Mouse (Mus musculus) heart, embryonic 14.5 days (tissue): ENCODE measurements around the gene Frg2f1. TPM values are rescaled to one million over a fixed set of nuclear protein-coding genes. Genes with fewer than 3 reads are reported as not detected.
A peak's percentile ranks its signal among the peaks of the same experiment; 100 is the strongest.

Experiments
- ATAC-seq: fragments of 200-750 bp; cut with Nextera tagmentation; 2 replicates; pipeline ENCODE4 v1.8.0; 2017; ENCODE audit warnings: low read depth, moderate TSS enrichment; ENCODE audit not compliant: insufficient number of reproducible peaks, insufficient read depth, low FRiP score
- H3K27ac ChIP-seq, 2 experiments: fragments of 200-500 bp in 1 of 2; fragments of 300-500 bp in 1 of 2; sonication (generic) in 1 of 2; replicated peaks in 1 of 2; 2 replicates each; pipeline ENCODE4 v1.5.1; 2012 to 2014; ENCODE audit warnings: low read depth in 2 of 2, low read length in 2 of 2, control low read depth in 1 of 2, mild to moderate bottlenecking in 1 of 2, mixed read lengths in 1 of 2; ENCODE audit not compliant: control insufficient read depth in 1 of 2, insufficient read depth in 1 of 2
- H3K27me3 ChIP-seq: fragments of 300-500 bp; sonication (generic); 2 replicates; pipeline ENCODE4 v1.6.1; 2014; ENCODE audit warnings: mild to moderate bottlenecking, low read length, control low read depth; ENCODE audit not compliant: control insufficient read depth, insufficient read depth
- H3K36me3 ChIP-seq: fragments of 300-500 bp; sonication (generic); 2 replicates; pipeline ENCODE4 v1.6.1; 2014; ENCODE audit warnings: mild to moderate bottlenecking, control low read depth, low read length, mixed read lengths; ENCODE audit not compliant: control insufficient read depth, insufficient read depth
- H3K4me1 ChIP-seq, 2 experiments: fragments of 200-500 bp in 1 of 2; fragments of 300-500 bp in 1 of 2; sonication (generic) in 1 of 2; 2 replicates each; pipeline ENCODE4 v1.6.1; 2012 to 2014; ENCODE audit warnings: low read length in 2 of 2, control low read depth in 1 of 2, mixed read lengths in 1 of 2; ENCODE audit not compliant: control insufficient read depth in 2 of 2, insufficient read depth in 2 of 2
- H3K4me2 ChIP-seq: fragments of 300-500 bp; sonication (generic); 2 replicates; pipeline ENCODE4 v1.6.1; 2014; ENCODE audit warnings: mild to moderate bottlenecking, low read length
- H3K4me3 ChIP-seq, 2 experiments: fragments of 200-500 bp in 1 of 2; fragments of 300-500 bp in 1 of 2; sonication (generic) in 1 of 2; 2 replicates each; pipeline ENCODE4 v1.5.1; 2012 to 2014; ENCODE audit warnings: low read length in 2 of 2, mild to moderate bottlenecking in 2 of 2, control low read depth in 1 of 2, low read depth in 1 of 2, moderate library complexity in 1 of 2; ENCODE audit not compliant: control insufficient read depth in 1 of 2, insufficient read depth in 1 of 2
- H3K9ac ChIP-seq: fragments of 300-500 bp; sonication (generic); 2 replicates; pipeline ENCODE4 v1.6.1; 2014; ENCODE audit warnings: mild to moderate bottlenecking, low read length
- H3K9me3 ChIP-seq: fragments of 300-500 bp; sonication (generic); 2 replicates; pipeline ENCODE4 v1.6.1; 2016; ENCODE audit warnings: low read length, control low read depth; ENCODE audit not compliant: control insufficient read depth
- WGBS: fragments of 180-500 bp; shearing (Covaris S2); extraction: QIAGEN DNeasy Blood & Tissue Kit; methylation state at CpG from one replicate; pipeline ENCODE4 v1.1.7; 2014; 5-methylcytosine and 5-hydroxymethylcytosine counted together
- polyA plus RNA-seq: library from polyadenylated mRNA; unstranded; fragments of >200 nt; fragmentation: Nextera tagmentation; extraction: Ambion mirVana; gene quantifications from 2 replicates; pipeline ENCODE4 v1.2.1, GENCODE M21; 2014

Gene Frg2f1
- 4.4 and 5.0 TPM in 2 replicates for polyA plus RNA-seq

GRCm38 (mm10) chr4:119539031-119539824 is at the start of gene Frg2f1:
Gene Frg2f1 (minus strand): TSS chr4:119539529.
- Histone ChIP-seq H3K4me1 (peaks cover 5 to 23% of the 10 kb centered on the region in 2 experiments), H3K27ac (peak within 1 kb of the TSS; percentile 98), H3K36me3 (no peaks in the 10 kb centered on the region), H3K9me3 (no peaks in the 10 kb centered on the region), H3K4me3 (peak within 1 kb of the TSS; percentile 67 to 91), H3K27me3 (no peaks in the 10 kb centered on the region), H3K9ac (peak within 1 kb of the TSS; percentile 86), H3K4me2 (peak within 1 kb of the TSS; percentile 75)
- peak; percentile 89 for ATAC-seq
- 1% methylated on average over 60 of the region's 85 CpGs for WGBS

- no peak overlapping the region for H3K4me2 ChIP-seq
- ATAC-seq = no peak
- H3K4me1 ChIP-seq = peaks cover 0 to 19% of the 10 kb centered on the region in 2 experiments; a peak in 2 of 4 replicates
- no peaks in the 10 kb centered on the region for H3K27me3 ChIP-seq
- H3K27ac ChIP-seq = no peak overlapping the region
- no peak overlapping the region for H3K9ac ChIP-seq
- H3K4me3 ChIP-seq = no peak overlapping the region
- peaks cover 25% of the 10 kb centered on the region for H3K36me3 ChIP-seq
- no peaks in the 10 kb centered on the region for H3K9me3 ChIP-seq
- 94% methylated on average over 2 of the region's 2 CpGs for WGBS
Measured at GRCm38 (mm10) chr4:119588037-119588436, 48.7 kb upstream of the Frg2f1 start.

- no peak overlapping the region for H3K9ac ChIP-seq
- no peaks in the 10 kb centered on the region for H3K27me3 ChIP-seq
- H3K4me3 ChIP-seq = no peak overlapping the region
- peaks cover 3 to 34% of the 10 kb centered on the region in 2 experiments for H3K4me1 ChIP-seq
- H3K27ac ChIP-seq = peak overlapping the region in 1 of 2 experiments; percentile 68; a peak in 1 of 4 replicates
- ATAC-seq = no peak
- WGBS = 68% methylated on average over 3 of the region's 3 CpGs
- peaks cover 14% of the 10 kb centered on the region; the same call in 1 of the 2 replicates for H3K36me3 ChIP-seq
- H3K4me2 ChIP-seq = no peak overlapping the region
- no peaks in the 10 kb centered on the region for H3K9me3 ChIP-seq
Measured at GRCm38 (mm10) chr4:119575459-119575858, 36.1 kb upstream of the Frg2f1 start.

- Histone ChIP-seq H3K9me3 (no peaks in the 10 kb centered on the region), H3K4me2 (no peak overlapping the region), H3K9ac (no peak overlapping the region), H3K36me3 (peaks cover 14% of the 10 kb centered on the region; the same call in 1 of the 2 replicates), H3K27ac (no peak overlapping the region), H3K4me3 (no peak overlapping the region), H3K4me1 (peaks cover 3 to 34% of the 10 kb centered on the region in 2 experiments), H3K27me3 (no peaks in the 10 kb centered on the region)
- no peak for ATAC-seq
- 11% methylated on average over 2 of the region's 2 CpGs for whole genome bisulfite sequencing
Measured at GRCm38 (mm10) chr4:119574504-119574903, 35.2 kb upstream of the Frg2f1 start.

DNA sequence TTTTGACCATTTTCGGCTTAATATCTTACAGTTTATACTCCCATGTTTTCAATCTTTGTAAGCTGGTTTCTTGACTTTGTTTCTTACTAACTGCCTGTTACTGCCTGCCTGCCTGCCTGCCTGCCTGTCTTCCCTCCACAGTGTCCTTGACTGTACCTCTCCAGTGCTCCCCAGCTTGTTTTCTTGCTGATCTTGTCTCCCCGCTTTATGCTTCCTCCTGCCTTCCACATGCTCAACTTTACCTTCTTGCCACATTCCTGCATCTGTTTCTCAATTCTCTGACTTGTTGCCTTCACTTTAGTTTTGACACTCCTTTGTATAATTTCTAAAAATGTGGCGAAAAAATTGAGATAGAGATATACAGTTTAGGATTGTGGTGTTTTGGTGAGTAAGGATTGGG is 33.4 kb upstream of the Frg2f1 start:
- peaks cover 14% of the 10 kb centered on the region; the same call in 1 of the 2 replicates for H3K36me3 ChIP-seq
- H3K4me1 ChIP-seq = peaks cover 3 to 41% of the 10 kb centered on the region in 2 experiments
- WGBS = 93% methylated on average over 3 of the region's 3 CpGs

DNA sequence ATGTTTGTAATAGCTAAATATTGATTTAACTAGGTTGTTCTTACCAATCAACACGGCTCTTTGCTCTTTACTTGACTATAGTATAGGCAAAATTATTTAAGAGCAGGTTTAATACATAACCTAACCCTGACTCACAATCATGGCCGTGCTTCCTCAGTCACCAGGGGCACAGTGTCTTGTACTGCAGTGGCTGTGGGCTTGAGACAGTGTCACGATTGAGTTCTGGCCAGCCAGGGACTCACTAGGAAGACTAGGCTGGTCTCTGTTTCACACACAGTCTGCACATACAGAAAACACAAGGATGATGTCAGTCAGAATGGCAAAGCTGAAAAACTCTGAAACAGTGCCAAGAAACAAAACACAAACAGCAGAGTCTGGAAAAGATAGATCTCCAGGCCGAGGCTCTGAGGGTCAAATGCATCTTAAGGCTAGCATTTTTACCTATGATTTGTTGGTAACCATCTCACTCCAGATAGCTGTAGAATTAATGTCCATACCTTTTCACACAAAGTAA is 27.1 kb upstream of the Frg2f1 start:
- peak overlapping the region; percentile 60 to 89; a peak in 3 of 4 replicates for H3K27ac ChIP-seq
- H3K27me3 ChIP-seq = no peaks in the 10 kb centered on the region
- no peak overlapping the region for H3K4me2 ChIP-seq
- H3K36me3 ChIP-seq = peaks cover 7% of the 10 kb centered on the region; the same call in 1 of the 2 replicates
- no peak for ATAC-seq
- 0 out of 2 replicates have a peak, but pooled peaks cover 2% of the 10 kb centered on the region for H3K9me3 ChIP-seq
- H3K4me1 ChIP-seq = peaks cover 3 to 25% of the 10 kb centered on the region in 2 experiments
- 31% methylated on average over 4 of the region's 4 CpGs for WGBS
- H3K9ac ChIP-seq = no peak overlapping the region
- H3K4me3 ChIP-seq = no peak overlapping the region

More for the DNA sequence above, 33.4 kb upstream of the Frg2f1 start:
- H3K4me3 ChIP-seq = no peak overlapping the region
- no peak for ATAC-seq
- no peaks in the 10 kb centered on the region for H3K27me3 ChIP-seq
- no peak overlapping the region for H3K9ac ChIP-seq
- no peaks in the 10 kb centered on the region for H3K9me3 ChIP-seq
- no peak overlapping the region for H3K4me2 ChIP-seq
- H3K27ac ChIP-seq = 0 out of 4 replicates have a peak overlapping the region, but pooled peaks of 1 of the 2 experiments have one; percentile 10

GRCm38 (mm10) chr4:119563136-119563535 is 23.8 kb upstream of the Frg2f1 start:
- Histone ChIP-seq H3K9ac (no peak overlapping the region), H3K9me3 (0 out of 2 replicates have a peak, but pooled peaks cover 2% of the 10 kb centered on the region), H3K27me3 (no peaks in the 10 kb centered on the region), H3K4me2 (no peak overlapping the region), H3K36me3 (peaks cover 7% of the 10 kb centered on the region; the same call in 1 of the 2 replicates), H3K4me1 (peaks cover 3 to 18% of the 10 kb centered on the region in 2 experiments), H3K4me3 (no peak overlapping the region), H3K27ac (no peak overlapping the region)
- no peak for ATAC-seq
